Mouse (Mus musculus): ENCODE data around the gene Fmo5. TPM values are rescaled to one million over a fixed set of nuclear protein-coding genes. Genes with fewer than 3 reads are reported as not detected.

The Fmo5 gene
- polyA plus RNA-seq, 1 experiment from 2014 or later = 3.7 TPM

DNA sequence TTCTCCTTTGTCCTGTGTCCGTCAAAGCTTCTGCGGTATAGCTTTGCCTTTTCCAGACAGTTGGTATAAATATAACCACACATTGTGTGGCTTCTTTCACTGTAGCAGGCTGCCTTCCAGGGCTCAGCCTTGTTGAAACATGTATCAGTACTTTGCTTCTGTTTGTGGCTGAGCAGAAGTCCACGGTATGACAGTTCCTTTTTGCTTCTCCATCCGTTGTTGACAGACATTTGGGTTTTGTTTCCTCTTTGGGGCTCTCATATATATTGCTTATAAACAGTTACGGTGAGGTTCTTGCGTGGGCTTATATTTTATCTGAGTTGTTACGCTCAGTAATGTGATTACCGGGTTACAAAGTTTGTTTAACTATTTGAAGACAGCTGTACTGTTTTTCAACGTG lies 36.9 kb downstream of the Fmo5 start:
- Histone ChIP-seq H3K9me3 (ENCODE audit: control insufficient read depth, low read length) (no peaks in the 10 kb centered on the region), H3K9ac (ENCODE audit: low read length) (no peak overlapping the region), H3K4me1 (ENCODE audit: control insufficient read depth in 2 of 2, insufficient read depth in 2 of 2, low read length in 2 of 2) (peaks cover 21 to 24% of the 10 kb centered on the region in 2 experiments), H3K4me3 (ENCODE audit: control insufficient read depth in 1 of 2, insufficient read depth in 1 of 2, low read depth in 1 of 2, low read length in 2 of 2) (no peak overlapping the region), H3K27ac (replicated peaks in 1 of 2; ENCODE audit: control insufficient read depth in 1 of 2, insufficient read depth in 1 of 2, low read depth in 2 of 2, low read length in 2 of 2) (peak overlapping the region in 1 of 2 experiments; percentile 35; a peak in 1 of 4 replicates), H3K27me3 (ENCODE audit: control insufficient read depth, insufficient read depth, low read length) (no peaks in the 10 kb centered on the region), H3K36me3 (ENCODE audit: control insufficient read depth, insufficient read depth, low read length) (peaks cover 68% of the 10 kb centered on the region), H3K4me2 (ENCODE audit: low read length) (no peak overlapping the region)
- no peak for ATAC-seq (ENCODE audit: insufficient number of reproducible peaks, insufficient read depth, low FRiP score, low read depth)
- 48% methylated on average over 9 of the region's 9 CpGs for WGBS

DNA sequence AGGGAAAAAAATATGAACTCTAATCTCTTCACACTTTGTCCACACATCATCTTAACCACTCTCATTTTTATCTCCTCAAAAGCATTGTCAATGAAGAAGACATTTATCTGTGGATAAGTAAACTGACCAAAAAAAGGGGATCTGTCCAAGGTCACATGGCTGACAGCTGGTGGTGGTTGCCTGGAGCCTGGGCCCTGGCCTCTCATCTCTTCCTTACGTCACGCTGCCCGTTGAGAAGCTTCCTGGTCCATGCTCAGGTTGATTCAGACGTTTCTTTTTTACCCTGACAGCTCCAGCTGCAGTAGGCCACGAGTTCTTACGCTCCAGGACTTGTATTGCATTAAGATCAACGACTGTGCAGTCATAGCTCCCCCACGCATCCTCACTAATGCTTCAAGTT lies 37.5 kb downstream of the Fmo5 start:
- Histone ChIP-seq H3K4me1 (ENCODE audit: control insufficient read depth in 2 of 2, insufficient read depth in 2 of 2, low read length in 2 of 2) (peaks cover 21 to 24% of the 10 kb centered on the region in 2 experiments), H3K27ac (replicated peaks in 1 of 2; ENCODE audit: control insufficient read depth in 1 of 2, insufficient read depth in 1 of 2, low read depth in 2 of 2, low read length in 2 of 2) (no peak overlapping the region; a peak in 1 of 4 replicates), H3K4me3 (ENCODE audit: control insufficient read depth in 1 of 2, insufficient read depth in 1 of 2, low read depth in 1 of 2, low read length in 2 of 2) (no peak overlapping the region), H3K9ac (ENCODE audit: low read length) (no peak overlapping the region), H3K27me3 (ENCODE audit: control insufficient read depth, insufficient read depth, low read length) (no peaks in the 10 kb centered on the region), H3K9me3 (ENCODE audit: control insufficient read depth, low read length) (no peaks in the 10 kb centered on the region), H3K4me2 (ENCODE audit: low read length) (no peak overlapping the region), H3K36me3 (ENCODE audit: control insufficient read depth, insufficient read depth, low read length) (peaks cover 75% of the 10 kb centered on the region)
- WGBS = 46% methylated on average over 8 of the region's 8 CpGs
- no peak for ATAC-seq (ENCODE audit: insufficient number of reproducible peaks, insufficient read depth, low FRiP score, low read depth)

DNA sequence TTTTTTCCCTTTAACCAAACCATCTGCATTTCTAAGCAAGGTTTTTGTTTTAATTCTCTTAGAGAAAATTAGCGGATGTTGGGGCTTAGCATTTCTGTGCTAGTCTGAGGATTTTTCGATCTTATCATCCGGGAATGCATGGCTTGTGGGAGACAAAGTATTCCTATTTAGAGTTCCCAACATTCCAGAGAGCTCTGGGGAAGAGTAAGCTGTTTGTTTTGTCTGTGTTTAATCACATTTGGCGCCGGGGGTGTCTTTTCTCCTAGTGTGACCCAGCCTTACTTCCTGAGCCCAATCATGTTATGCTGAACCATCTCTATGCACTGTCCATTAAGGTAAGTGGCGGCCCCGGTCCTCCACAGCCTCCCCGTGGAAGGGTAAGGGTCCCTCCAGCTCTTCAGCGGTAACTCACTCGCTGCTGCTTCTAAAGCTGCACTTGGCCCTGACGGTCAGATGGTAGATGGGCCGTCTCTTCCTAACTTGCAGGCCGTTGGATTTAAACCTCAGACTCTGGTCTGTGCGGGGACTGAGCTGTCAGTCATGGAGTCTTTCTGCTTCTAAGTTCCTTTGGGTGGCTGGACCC lies 38.6 kb downstream of the Fmo5 start:
- no peaks in the 10 kb centered on the region for H3K9me3 ChIP-seq (ENCODE audit: control insufficient read depth, low read length)
- H3K9ac ChIP-seq (ENCODE audit: low read length) = no peak overlapping the region
- no peak overlapping the region for H3K4me3 ChIP-seq (ENCODE audit: control insufficient read depth in 1 of 2, insufficient read depth in 1 of 2, low read depth in 1 of 2, low read length in 2 of 2)
- H3K36me3 ChIP-seq (ENCODE audit: control insufficient read depth, insufficient read depth, low read length) = peaks cover 85% of the 10 kb centered on the region
- 23% methylated on average over 14 of the region's 14 CpGs for WGBS
- no peaks in the 10 kb centered on the region for H3K27me3 ChIP-seq (ENCODE audit: control insufficient read depth, insufficient read depth, low read length)
- ATAC-seq (ENCODE audit: insufficient number of reproducible peaks, insufficient read depth, low FRiP score, low read depth) = no peak
- H3K4me1 ChIP-seq (ENCODE audit: control insufficient read depth in 2 of 2, insufficient read depth in 2 of 2, low read length in 2 of 2) = peaks cover 19 to 24% of the 10 kb centered on the region in 2 experiments
- H3K4me2 ChIP-seq (ENCODE audit: low read length) = peak overlapping the region; percentile 19; the same call in 1 of the 2 replicates
- H3K27ac ChIP-seq (replicated peaks in 1 of 2; ENCODE audit: control insufficient read depth in 1 of 2, insufficient read depth in 1 of 2, low read depth in 2 of 2, low read length in 2 of 2) = peak overlapping the region in 1 of 2 experiments; percentile 21; a peak in 2 of 4 replicates

DNA sequence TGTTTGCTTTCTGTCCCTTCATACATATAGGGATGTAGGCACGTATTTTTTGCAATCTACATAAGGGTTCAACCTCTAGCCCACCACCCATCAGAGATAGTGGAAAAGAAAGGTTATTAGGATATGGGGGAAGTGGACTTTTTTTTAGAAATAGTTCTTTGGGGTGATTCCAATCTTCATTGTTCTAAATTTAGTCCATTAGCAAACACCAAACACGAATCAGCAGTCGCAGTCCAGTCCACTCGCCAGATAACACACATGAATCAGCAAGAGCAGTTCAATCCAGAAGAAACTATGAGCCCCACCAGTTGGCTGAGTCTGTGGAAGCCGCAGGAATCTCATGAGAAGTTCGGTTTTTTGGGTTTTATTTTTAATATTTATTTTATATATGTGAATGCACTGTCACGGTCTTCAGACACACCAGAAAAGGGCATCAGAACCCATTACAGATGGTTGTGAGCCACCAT lies 46.1 kb downstream of the Fmo5 start, which contains the start of gene Gm17651:
Gene Gm17651, minus strand, starts transcription at position 51 of the 467 bp plus-strand sequence.
- no peaks in the 10 kb centered on the region for H3K9me3 ChIP-seq (ENCODE audit: control insufficient read depth, low read length)
- 62% methylated on average over 7 of the region's 7 CpGs for WGBS
- H3K27ac ChIP-seq (replicated peaks in 1 of 2; ENCODE audit: control insufficient read depth in 1 of 2, insufficient read depth in 1 of 2, low read depth in 2 of 2, low read length in 2 of 2) = no peak within 1 kb of the TSS
- H3K4me1 ChIP-seq (ENCODE audit: control insufficient read depth in 2 of 2, insufficient read depth in 2 of 2, low read length in 2 of 2) = no peaks in the 10 kb centered on the region
- H3K27me3 ChIP-seq (ENCODE audit: control insufficient read depth, insufficient read depth, low read length) = no peaks in the 10 kb centered on the region
- no peak within 1 kb of the TSS for H3K9ac ChIP-seq (ENCODE audit: low read length)
- H3K4me2 ChIP-seq (ENCODE audit: low read length) = no peak within 1 kb of the TSS
- H3K4me3 ChIP-seq (ENCODE audit: control insufficient read depth in 1 of 2, insufficient read depth in 1 of 2, low read depth in 1 of 2, low read length in 2 of 2) = no peak within 1 kb of the TSS
- ATAC-seq (ENCODE audit: insufficient number of reproducible peaks, insufficient read depth, low FRiP score, low read depth) = no peak
- H3K36me3 ChIP-seq (ENCODE audit: control insufficient read depth, insufficient read depth, low read length) = peaks cover 32% of the 10 kb centered on the region

DNA sequence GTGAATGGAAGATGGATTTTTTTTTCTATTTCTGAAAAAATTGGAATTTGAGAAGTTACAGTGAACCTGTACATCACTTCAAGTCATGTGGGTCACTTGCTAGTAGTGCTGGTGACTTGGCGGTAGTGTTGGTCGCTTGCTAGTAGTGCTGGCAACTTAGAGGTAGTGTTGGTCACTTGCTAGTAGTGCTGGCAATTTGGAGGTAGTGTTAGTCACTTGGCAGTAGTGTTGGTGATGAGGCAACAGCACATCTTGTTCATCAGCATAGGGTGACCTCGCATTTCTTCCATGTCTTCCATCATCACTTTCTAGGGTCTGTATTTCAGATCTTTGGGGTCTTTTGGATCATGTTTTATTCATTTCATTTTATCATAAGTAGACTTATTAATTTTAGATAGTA lies 47.5 kb downstream of the Fmo5 start:
- Histone ChIP-seq H3K27ac (replicated peaks in 1 of 2; ENCODE audit: control insufficient read depth in 1 of 2, insufficient read depth in 1 of 2, low read depth in 2 of 2, low read length in 2 of 2) (no peak overlapping the region), H3K9me3 (ENCODE audit: control insufficient read depth, low read length) (no peaks in the 10 kb centered on the region), H3K4me1 (ENCODE audit: control insufficient read depth in 2 of 2, insufficient read depth in 2 of 2, low read length in 2 of 2) (peaks cover 0 to 3% of the 10 kb centered on the region in 2 experiments; a peak in 1 of 4 replicates), H3K9ac (ENCODE audit: low read length) (no peak overlapping the region), H3K27me3 (ENCODE audit: control insufficient read depth, insufficient read depth, low read length) (no peaks in the 10 kb centered on the region), H3K4me3 (ENCODE audit: control insufficient read depth in 1 of 2, insufficient read depth in 1 of 2, low read depth in 1 of 2, low read length in 2 of 2) (no peak overlapping the region), H3K36me3 (ENCODE audit: control insufficient read depth, insufficient read depth, low read length) (peaks cover 17% of the 10 kb centered on the region), H3K4me2 (ENCODE audit: low read length) (no peak overlapping the region)
- 93% methylated on average over 3 of the region's 3 CpGs for whole genome bisulfite sequencing
- no peak for ATAC-seq (ENCODE audit: insufficient number of reproducible peaks, insufficient read depth, low FRiP score, low read depth)

DNA sequence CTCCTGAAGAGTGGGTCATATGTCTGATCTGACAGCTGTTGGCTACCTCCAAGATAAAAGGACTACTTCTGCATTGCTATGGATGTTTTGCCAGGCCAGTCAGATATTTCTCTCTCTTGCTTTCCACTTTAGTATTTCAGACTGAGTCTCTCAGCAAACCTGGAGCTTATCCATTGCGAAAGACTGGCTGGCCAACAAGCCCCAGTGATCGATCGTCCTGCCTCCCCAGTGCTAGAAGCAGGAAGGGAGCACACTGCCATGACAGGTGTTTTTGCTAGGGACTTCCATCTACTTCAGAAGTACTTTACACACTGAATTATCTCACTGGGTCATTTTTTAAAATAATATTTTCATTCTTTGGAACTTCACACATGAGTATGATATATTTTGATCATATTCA lies 49.8 kb downstream of the Fmo5 start:
- Histone ChIP-seq H3K9ac (ENCODE audit: low read length) (no peak overlapping the region), H3K9me3 (ENCODE audit: control insufficient read depth, low read length) (no peaks in the 10 kb centered on the region), H3K27me3 (ENCODE audit: control insufficient read depth, insufficient read depth, low read length) (no peaks in the 10 kb centered on the region), H3K4me1 (ENCODE audit: control insufficient read depth in 2 of 2, insufficient read depth in 2 of 2, low read length in 2 of 2) (peaks cover 9 to 20% of the 10 kb centered on the region in 2 experiments), H3K4me2 (ENCODE audit: low read length) (no peak overlapping the region), H3K4me3 (ENCODE audit: control insufficient read depth in 1 of 2, insufficient read depth in 1 of 2, low read depth in 1 of 2, low read length in 2 of 2) (no peak overlapping the region), H3K27ac (replicated peaks in 1 of 2; ENCODE audit: control insufficient read depth in 1 of 2, insufficient read depth in 1 of 2, low read depth in 2 of 2, low read length in 2 of 2) (no peak overlapping the region), H3K36me3 (ENCODE audit: control insufficient read depth, insufficient read depth, low read length) (peaks cover under 1% of the 10 kb centered on the region; the same call in 1 of the 2 replicates)
- 94% methylated on average over 3 of the region's 3 CpGs for WGBS
- no peak for ATAC-seq (ENCODE audit: insufficient number of reproducible peaks, insufficient read depth, low FRiP score, low read depth)

DNA sequence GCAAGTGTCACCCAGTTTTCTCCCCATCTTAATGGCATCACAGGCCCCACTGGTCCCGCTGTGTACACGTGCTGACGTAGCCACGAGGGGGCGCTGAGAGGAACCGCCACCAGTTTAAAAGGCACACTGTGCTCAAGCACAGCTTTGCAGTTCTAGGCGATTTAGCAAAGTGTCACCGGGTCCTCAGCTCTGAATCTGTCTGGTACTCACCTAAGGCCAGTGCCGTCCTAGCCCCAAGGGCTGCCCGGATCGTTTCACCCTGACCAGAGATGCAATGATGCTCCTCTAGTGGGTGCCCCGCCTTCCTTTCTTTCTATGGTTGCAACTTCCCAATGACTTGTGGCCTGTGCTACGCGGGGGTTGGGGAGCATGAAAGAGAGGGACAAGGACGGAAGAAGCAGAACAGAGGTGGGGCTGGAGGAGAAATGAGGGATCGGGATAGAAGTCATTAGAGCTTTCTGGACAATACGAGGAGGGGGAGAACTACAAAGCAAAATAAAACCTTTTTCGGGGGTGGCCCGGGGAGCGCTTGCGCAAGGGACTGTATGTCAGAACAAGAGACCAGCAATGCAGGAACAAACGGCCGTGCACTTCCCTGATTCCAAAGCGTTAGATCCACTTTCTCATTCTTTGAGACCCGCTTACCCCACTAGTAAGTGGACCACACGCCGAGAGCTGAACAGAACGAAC lies 52.2 kb downstream of the Fmo5 start:
- peak overlapping the region; percentile 62 for H3K9ac ChIP-seq (ENCODE audit: low read length)
- peak; percentile 72 for ATAC-seq (ENCODE audit: insufficient number of reproducible peaks, insufficient read depth, low FRiP score, low read depth)
- no peaks in the 10 kb centered on the region for H3K27me3 ChIP-seq (ENCODE audit: control insufficient read depth, insufficient read depth, low read length)
- WGBS = 2% methylated on average over 28 of the region's 28 CpGs
- H3K4me2 ChIP-seq (ENCODE audit: low read length) = peak overlapping the region; percentile 87
- H3K27ac ChIP-seq (replicated peaks in 1 of 2; ENCODE audit: control insufficient read depth in 1 of 2, insufficient read depth in 1 of 2, low read depth in 2 of 2, low read length in 2 of 2) = 0 out of 4 replicates have a peak overlapping the region, but pooled peaks of 1 of the 2 experiments have one; percentile 8
- peaks cover 19 to 30% of the 10 kb centered on the region in 2 experiments for H3K4me1 ChIP-seq (ENCODE audit: control insufficient read depth in 2 of 2, insufficient read depth in 2 of 2, low read length in 2 of 2)
- peak overlapping the region; percentile 42 to 43 for H3K4me3 ChIP-seq (ENCODE audit: control insufficient read depth in 1 of 2, insufficient read depth in 1 of 2, low read depth in 1 of 2, low read length in 2 of 2)
- no peaks in the 10 kb centered on the region for H3K9me3 ChIP-seq (ENCODE audit: control insufficient read depth, low read length)
- no peaks in the 10 kb centered on the region for H3K36me3 ChIP-seq (ENCODE audit: control insufficient read depth, insufficient read depth, low read length)

All from heart, embryonic 14.5 days (tissue).